Mouse (Mus musculus): Measurements from ENCODE around the gene Ski. TPM values are rescaled to one million over a fixed set of nuclear protein-coding genes. Genes with fewer than 3 reads are reported as not detected.

Gene Ski
- polyA plus RNA-seq, 1 experiment from 2014 or later: 11.9 TPM

DNA sequence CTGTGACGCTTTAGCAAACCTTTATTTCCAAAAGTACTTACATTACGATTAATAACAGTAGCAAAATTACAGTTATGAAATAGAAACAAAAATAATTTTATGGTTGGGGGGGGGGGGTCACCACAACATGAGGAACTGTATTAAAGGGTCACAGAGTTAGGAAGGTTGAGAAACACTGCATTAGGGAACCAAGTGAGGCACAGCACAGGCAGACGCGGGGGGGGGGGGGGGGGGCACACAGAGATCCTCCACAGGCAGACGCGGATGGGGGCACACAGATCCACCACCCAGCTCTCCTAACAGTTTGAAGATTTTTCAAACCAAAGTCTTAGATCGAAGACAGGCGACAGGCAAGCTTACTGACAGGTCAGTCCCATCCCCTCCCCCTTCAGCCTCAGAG lies 15.9 kb downstream of the Ski start:
- Histone ChIP-seq H3K4me2 (no peak overlapping the region), H3K9me3 (no peaks in the 10 kb centered on the region), H3K4me1 (replicated peaks) (peaks cover 65% of the 10 kb centered on the region), H3K36me3 (no peaks in the 10 kb centered on the region), H3K27ac (replicated peaks) (no peak overlapping the region), H3K9ac (no peak overlapping the region), H3K27me3 (no peaks in the 10 kb centered on the region), H3K4me3 (no peak overlapping the region)
- WGBS: 84% methylated on average over 7 of the region's 8 CpGs
- no peak for ATAC-seq (ENCODE audit: low FRiP score, low read depth)

DNA sequence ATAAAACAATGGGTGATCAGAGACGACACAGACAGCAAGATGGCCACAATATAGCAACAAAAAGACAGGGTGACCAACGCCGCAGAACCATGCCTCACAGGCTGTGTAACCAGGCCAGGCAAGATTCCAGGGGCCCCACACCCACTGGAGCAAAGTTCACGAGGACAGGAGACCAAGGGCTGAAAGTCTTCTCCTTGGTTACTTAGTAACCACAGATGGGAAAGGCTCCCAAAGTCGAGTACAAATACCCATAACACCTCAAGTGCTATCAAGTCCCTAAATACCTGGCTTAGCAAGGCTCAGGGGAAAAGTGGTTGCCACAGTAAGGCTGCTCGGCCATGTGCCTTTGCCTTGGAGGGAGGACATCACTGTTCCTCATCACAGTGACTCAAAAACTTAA lies 16.5 kb downstream of the Ski start:
- no peaks in the 10 kb centered on the region for H3K9me3 ChIP-seq
- H3K4me3 ChIP-seq: no peak overlapping the region
- H3K9ac ChIP-seq: no peak overlapping the region
- H3K27me3 ChIP-seq: no peaks in the 10 kb centered on the region
- peaks cover 68% of the 10 kb centered on the region for H3K4me1 ChIP-seq (replicated peaks)
- H3K36me3 ChIP-seq: no peaks in the 10 kb centered on the region
- 56% methylated on average over 6 of the region's 6 CpGs for WGBS
- no peak overlapping the region for H3K27ac ChIP-seq (replicated peaks)
- no peak for ATAC-seq (ENCODE audit: low FRiP score, low read depth)
- no peak overlapping the region for H3K4me2 ChIP-seq

DNA sequence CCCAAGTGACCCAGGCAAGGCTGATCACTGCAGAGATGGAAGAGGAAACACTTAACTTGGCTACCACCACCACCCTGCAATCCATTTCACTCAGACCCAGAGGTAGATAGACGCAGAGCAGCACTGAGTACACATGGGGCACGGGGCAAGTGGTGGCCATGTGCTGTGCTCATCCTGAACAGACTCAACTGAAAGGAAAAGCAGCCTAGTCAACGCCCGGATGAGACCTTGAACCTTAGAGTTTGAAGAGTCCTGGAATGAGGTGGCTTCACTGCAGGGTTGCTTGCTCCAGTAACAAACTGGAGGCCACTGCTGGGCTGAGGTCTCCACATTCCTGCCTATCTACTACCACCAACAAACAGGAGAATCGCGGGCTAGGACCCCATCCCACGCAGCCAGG lies 20.6 kb downstream of the Ski start:
- H3K27me3 ChIP-seq: no peaks in the 10 kb centered on the region
- H3K9ac ChIP-seq: no peak overlapping the region
- no peaks in the 10 kb centered on the region for H3K36me3 ChIP-seq
- H3K4me3 ChIP-seq: no peak overlapping the region
- WGBS: 89% methylated on average over 7 of the region's 7 CpGs
- peaks cover 70% of the 10 kb centered on the region for H3K4me1 ChIP-seq (replicated peaks)
- H3K9me3 ChIP-seq: no peaks in the 10 kb centered on the region
- H3K4me2 ChIP-seq: no peak overlapping the region
- no peak for ATAC-seq (ENCODE audit: low FRiP score, low read depth)
- no peak overlapping the region for H3K27ac ChIP-seq (replicated peaks)

DNA sequence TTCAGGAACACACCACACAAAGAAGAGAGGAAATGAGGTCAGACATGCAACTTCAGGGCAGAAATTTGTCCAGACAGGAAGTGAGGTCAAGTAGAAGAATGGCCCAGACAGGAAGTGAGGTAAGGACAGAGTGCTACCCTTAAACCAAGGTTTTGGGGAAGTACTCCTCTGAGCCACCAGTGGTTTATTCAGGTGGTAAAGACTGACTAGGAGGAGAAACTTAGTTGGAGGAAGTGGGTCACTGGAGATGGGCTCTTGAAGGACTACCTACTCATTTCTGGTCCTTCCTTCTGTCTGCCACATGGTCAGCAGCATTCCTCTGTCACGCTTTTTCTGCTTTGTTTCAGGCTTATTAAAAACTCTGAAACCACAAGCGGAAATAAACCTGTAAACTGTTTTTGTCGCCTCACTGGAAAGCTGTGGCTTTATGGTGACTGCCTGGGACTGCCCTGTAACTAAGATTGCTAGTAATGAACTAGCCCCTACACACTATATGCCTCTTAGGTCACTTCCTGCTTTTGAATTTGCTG lies 21.5 kb downstream of the Ski start:
- WGBS: 88% methylated on average over 3 of the region's 3 CpGs
- H3K4me1 ChIP-seq (replicated peaks): peaks cover 72% of the 10 kb centered on the region

DNA sequence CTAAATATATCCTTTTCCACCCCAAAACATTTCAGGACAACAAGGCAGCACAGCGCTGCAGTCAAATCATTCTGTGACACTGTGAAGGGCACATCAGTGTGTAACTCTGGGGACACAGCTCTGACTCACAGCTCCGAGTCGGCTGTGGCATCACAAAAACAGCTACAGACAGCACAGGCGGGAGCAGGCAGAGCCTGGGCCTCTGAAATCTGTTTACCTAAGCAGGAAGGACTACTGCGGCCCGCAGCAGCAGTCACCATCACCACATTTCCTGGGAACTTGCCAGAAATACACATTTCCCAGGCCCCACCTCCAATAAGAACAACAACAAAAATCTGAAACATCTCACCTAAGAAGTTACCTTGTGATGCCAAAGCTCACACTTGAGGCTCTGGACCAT lies 24.7 kb downstream of the Ski start:
- ATAC-seq (ENCODE audit: low FRiP score, low read depth): no peak
- H3K4me1 ChIP-seq (replicated peaks): peaks cover 70% of the 10 kb centered on the region

More for the DNA sequence above, 21.5 kb downstream of the Ski start:
- H3K27ac ChIP-seq (replicated peaks): 0 out of 2 replicates have a peak overlapping the region, but pooled peaks have one; percentile 1
- ATAC-seq (ENCODE audit: low FRiP score, low read depth): no peak
- no peak overlapping the region for H3K4me2 ChIP-seq
- H3K9ac ChIP-seq: no peak overlapping the region
- no peaks in the 10 kb centered on the region for H3K9me3 ChIP-seq
- H3K36me3 ChIP-seq: no peaks in the 10 kb centered on the region
- no peaks in the 10 kb centered on the region for H3K27me3 ChIP-seq
- no peak overlapping the region for H3K4me3 ChIP-seq

DNA sequence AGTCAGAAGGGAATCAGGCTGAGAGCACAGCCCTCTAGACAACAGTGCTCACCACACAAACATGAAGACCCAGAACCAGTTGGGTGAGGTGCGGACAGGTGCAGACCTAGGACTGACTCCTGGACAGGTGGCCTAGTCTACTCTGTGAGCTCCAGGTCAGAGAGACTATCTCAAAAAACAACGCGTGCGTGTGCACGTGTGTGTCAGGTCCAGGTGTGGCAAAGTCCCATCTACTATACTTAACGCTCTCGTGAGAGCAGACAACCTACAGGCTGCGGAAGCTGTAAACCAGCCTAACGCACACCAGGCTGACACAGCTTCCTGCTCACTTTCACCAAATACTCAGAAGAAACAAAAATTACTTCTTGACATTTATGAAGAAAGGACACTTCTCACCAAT lies 27.2 kb downstream of the Ski start:
- H3K4me2 ChIP-seq: no peak overlapping the region

More for the DNA sequence above, 24.7 kb downstream of the Ski start:
- no peak overlapping the region for H3K4me2 ChIP-seq
- no peaks in the 10 kb centered on the region for H3K27me3 ChIP-seq
- no peaks in the 10 kb centered on the region for H3K36me3 ChIP-seq
- H3K4me3 ChIP-seq: no peak overlapping the region
- H3K9me3 ChIP-seq: no peaks in the 10 kb centered on the region
- no peak overlapping the region for H3K9ac ChIP-seq
- 39% methylated on average over 6 of the region's 6 CpGs for whole genome bisulfite sequencing
- H3K27ac ChIP-seq (replicated peaks): peak overlapping the region; percentile 23

DNA sequence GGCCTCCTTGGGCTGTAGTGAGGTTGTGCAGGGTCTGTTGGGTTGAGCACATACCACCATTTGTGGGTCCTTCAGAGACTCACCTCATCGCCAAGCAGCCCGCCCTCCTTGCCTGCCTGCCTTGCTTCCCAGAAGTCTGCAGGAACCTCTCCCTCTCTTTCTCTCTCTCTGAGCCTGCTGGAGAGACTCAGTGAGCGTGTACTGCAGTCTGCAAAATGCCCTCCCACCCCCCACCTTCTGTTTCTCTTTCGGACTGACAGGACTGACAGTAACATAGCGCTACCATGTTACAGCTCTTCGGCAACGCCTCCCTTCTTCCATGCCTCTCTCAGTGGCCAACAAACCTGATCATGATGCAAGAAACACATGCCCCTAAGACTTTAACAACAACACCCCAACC lies 32.1 kb downstream of the Ski start:
- no peak for ATAC-seq (ENCODE audit: low FRiP score, low read depth)
- Histone ChIP-seq H3K4me1 (replicated peaks) (peaks cover 76% of the 10 kb centered on the region), H3K4me2 (no peak overlapping the region), H3K36me3 (no peaks in the 10 kb centered on the region), H3K9ac (no peak overlapping the region), H3K9me3 (no peaks in the 10 kb centered on the region), H3K27ac (replicated peaks) (no peak overlapping the region), H3K4me3 (no peak overlapping the region), H3K27me3 (no peaks in the 10 kb centered on the region)
- WGBS: 23% methylated on average over 7 of the region's 7 CpGs

More for the DNA sequence above, 27.2 kb downstream of the Ski start:
- H3K9ac ChIP-seq: no peak overlapping the region
- H3K36me3 ChIP-seq: no peaks in the 10 kb centered on the region
- H3K4me1 ChIP-seq (replicated peaks): peaks cover 70% of the 10 kb centered on the region
- H3K9me3 ChIP-seq: no peaks in the 10 kb centered on the region
- 93% methylated on average over 9 of the region's 9 CpGs for WGBS
- no peaks in the 10 kb centered on the region for H3K27me3 ChIP-seq
- ATAC-seq (ENCODE audit: low FRiP score, low read depth): no peak
- H3K27ac ChIP-seq (replicated peaks): no peak overlapping the region
- no peak overlapping the region for H3K4me3 ChIP-seq

DNA sequence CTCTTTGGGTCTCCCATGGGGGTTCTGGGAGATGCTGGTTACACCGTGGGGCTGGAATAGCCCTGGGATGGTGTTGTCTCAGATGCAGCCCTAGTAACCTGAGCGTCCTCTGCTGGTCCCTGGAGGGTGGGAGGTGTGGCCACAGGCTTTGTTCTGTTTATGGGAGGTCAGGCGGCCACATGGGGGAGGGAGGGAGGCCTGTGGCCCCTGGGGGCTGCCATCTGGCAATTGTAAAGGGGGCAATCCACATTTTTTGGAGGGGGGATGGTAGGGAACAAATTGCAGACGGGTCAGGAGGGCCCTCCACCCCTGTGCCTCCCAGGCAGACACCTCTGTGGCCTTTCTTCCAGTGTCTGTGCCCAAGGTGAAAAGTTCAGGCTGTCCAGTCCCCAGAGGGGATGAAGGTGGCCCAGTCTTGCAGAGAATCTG lies 32.7 kb downstream of the Ski start:
- Histone ChIP-seq H3K9me3 (no peaks in the 10 kb centered on the region), H3K36me3 (no peaks in the 10 kb centered on the region), H3K27ac (replicated peaks) (no peak overlapping the region), H3K4me3 (no peak overlapping the region), H3K4me2 (no peak overlapping the region), H3K4me1 (replicated peaks) (peaks cover 82% of the 10 kb centered on the region), H3K9ac (no peak overlapping the region), H3K27me3 (no peaks in the 10 kb centered on the region)
- WGBS: 6% methylated on average over 4 of the region's 4 CpGs
- no peak for ATAC-seq (ENCODE audit: low FRiP score, low read depth)

DNA sequence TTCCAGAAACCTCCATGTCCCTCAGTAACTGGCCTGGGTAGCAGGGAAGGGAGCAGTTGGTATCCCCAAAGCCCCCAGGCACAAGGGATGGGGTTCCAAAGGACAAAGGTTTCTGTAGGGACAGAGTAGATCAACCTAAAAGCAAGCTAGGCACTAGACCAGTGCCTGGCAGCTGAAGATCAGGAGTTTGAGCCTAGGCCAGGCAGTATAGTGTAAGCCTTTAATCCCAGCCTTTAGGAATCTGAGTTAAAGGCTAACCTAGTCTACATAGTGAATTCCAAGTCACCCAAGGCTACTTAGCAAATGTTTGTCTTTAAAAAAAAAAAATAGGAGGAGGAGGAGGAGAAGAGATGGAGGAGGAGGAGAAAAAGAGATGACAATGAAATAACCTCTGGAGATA lies 33.6 kb downstream of the Ski start:
- no peak for ATAC-seq (ENCODE audit: low FRiP score, low read depth)
- no peak overlapping the region for H3K4me2 ChIP-seq
- H3K9me3 ChIP-seq: no peaks in the 10 kb centered on the region
- no peaks in the 10 kb centered on the region for H3K27me3 ChIP-seq
- H3K4me1 ChIP-seq (replicated peaks): peaks cover 90% of the 10 kb centered on the region
- H3K9ac ChIP-seq: no peak overlapping the region
- H3K36me3 ChIP-seq: no peaks in the 10 kb centered on the region
- H3K27ac ChIP-seq (replicated peaks): no peak overlapping the region
- no peak overlapping the region for H3K4me3 ChIP-seq

DNA sequence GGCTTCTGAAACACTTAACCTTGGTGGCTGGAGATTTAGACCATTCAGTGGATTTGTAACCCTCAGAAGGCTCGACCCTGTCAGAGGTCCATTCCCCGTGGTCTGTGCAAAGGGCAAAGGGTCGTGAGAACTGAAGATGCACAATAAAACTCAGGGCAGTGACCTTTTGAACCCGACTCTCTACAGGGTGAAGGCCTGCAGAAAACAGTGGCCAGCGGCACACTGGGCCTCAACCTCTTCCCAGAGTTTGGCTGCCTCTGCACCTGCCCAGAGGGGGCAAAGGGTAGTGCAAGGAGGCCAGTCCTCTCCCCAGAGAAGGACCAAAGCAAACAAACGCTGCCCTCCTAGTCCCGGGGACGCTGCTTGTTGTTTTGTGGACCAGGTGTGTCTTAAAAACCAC lies 34.1 kb downstream of the Ski start:
- Histone ChIP-seq H3K36me3 (no peaks in the 10 kb centered on the region), H3K4me3 (no peak overlapping the region), H3K27ac (replicated peaks) (no peak overlapping the region), H3K27me3 (no peaks in the 10 kb centered on the region), H3K9ac (no peak overlapping the region), H3K4me1 (replicated peaks) (peaks cover 88% of the 10 kb centered on the region), H3K4me2 (no peak overlapping the region), H3K9me3 (no peaks in the 10 kb centered on the region)
- ATAC-seq (ENCODE audit: low FRiP score, low read depth): no peak
- 6% methylated on average over 8 of the region's 8 CpGs for WGBS

DNA sequence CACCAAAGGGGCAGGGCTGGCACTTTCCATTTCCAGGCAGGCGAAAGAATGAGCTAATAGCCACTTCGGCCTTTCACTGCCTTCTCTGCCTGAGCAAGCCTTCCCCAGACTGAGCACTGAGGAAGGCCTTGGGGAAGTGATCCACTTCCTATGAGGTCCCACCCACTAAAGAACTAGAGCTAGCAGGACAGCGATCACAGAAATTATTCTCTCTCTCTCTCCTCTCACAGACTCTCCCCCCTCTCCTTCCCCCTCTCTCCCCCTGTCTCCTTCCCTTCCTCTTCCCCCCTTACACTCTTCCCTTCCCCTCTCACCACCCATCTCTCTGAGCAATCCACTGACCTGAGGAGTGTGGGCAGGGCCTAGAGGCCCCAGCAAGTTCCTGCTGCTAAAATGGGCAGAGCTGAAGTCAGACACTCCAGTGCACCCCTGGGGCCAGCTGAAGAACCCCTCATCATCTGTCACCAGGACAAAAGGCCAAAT lies 35.2 kb downstream of the Ski start:
- Histone ChIP-seq H3K4me2 (no peak overlapping the region), H3K27me3 (no peaks in the 10 kb centered on the region), H3K9me3 (no peaks in the 10 kb centered on the region), H3K27ac (replicated peaks) (no peak overlapping the region), H3K4me3 (no peak overlapping the region), H3K4me1 (replicated peaks) (peaks cover 81% of the 10 kb centered on the region), H3K9ac (no peak overlapping the region), H3K36me3 (no peaks in the 10 kb centered on the region)
- WGBS: 29% methylated on average over 3 of the region's 3 CpGs
- ATAC-seq (ENCODE audit: low FRiP score, low read depth): 0 out of 2 replicates have a peak, but pooled peaks have one; percentile 9

DNA sequence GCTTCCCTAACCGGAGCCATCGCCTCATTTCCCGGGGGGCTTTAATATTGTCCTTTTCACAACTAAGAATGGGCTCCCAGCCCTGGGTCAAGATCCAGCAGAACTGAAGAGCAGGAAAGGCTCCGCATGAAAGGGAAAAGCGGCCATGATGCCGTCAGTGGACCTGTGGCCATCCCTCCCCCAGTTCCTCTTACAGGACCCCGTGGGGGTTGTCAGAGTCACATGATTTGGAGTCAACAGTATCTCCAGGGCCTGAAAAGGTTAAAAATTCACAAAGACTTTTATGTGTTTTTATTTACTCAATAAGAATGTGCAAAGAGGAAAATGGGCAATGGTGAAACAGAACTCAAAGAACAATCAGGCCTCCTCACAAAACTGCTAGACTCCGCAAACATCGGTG lies 36.5 kb downstream of the Ski start:
- Histone ChIP-seq H3K9ac (no peak overlapping the region), H3K4me3 (no peak overlapping the region), H3K9me3 (no peaks in the 10 kb centered on the region), H3K27me3 (no peaks in the 10 kb centered on the region), H3K27ac (replicated peaks) (no peak overlapping the region), H3K4me2 (no peak overlapping the region), H3K4me1 (replicated peaks) (peaks cover 73% of the 10 kb centered on the region), H3K36me3 (no peaks in the 10 kb centered on the region)
- ATAC-seq (ENCODE audit: low FRiP score, low read depth): no peak
- 92% methylated on average over 9 of the region's 9 CpGs for WGBS

All from hindbrain, embryonic 15.5 days (tissue).